Mouse (Mus musculus): Measurements from ENCODE around the gene Rbpms2.
"Not testable (repeated sequence)": the region's sequence is repeated elsewhere in the genome, so short reads cannot be mapped to it uniquely, and the experiment has no call there.

The Rbpms2 gene

DNA sequence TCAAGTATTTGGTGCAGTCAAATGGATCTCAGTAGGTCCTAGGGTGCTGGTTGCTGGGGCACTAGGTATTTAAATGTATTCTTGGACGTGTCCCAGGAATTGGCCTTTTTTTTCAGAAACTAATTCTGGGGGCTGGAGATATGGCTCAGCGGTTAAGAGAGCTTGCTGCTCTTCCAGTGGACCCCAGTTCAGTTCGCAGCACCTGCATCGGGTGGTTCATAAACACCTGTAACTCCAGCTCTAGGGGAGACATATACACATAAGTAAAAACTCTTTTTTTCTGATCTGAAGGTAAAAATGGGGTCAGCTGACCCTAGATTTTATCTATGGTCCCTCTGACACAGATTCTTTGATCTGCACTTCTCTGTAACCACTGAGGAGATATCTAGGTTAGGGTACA lies 8.3 kb upstream of the Rbpms2 start:
- DNase-seq (ENCODE audit: low spot score): no peak

- DNase-seq (ENCODE audit: low spot score): no peak
Observed at GRCm38 (mm10) chr9:65621666-65622065, 7.8 kb upstream of the Rbpms2 start.

- DNase-seq (ENCODE audit: low spot score): no peak
Observed at GRCm38 (mm10) chr9:65622826-65623225, 6.6 kb upstream of the Rbpms2 start.

DNA sequence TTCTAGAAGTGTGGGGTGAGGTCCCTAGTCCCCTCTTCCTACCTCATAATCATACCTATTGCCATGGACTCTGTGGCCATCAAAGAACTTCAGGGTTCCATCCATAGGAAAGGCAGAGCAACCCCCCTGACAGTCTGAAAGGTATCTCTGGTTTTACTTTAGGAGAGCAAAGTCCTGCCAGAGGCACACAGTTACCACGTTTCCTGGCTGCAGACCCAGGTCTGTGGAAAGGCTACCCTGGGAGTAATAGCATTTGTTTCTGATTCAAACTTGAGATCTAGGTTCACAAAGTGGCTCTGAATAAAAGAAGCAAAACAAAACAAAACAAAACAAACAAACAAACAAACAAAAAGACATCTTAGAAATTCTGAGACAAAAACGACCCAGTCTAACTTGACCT lies 5.2 kb upstream of the Rbpms2 start:
- no peak for DNase-seq (ENCODE audit: low spot score)

GRCm38 (mm10) chr9:65629767-65630630 lies 551 bp downstream of the Rbpms2 start:
- DNase-seq (ENCODE audit: low spot score): no peak

GRCm38 (mm10) chr9:65630631-65631353 lies 1.3 kb downstream of the Rbpms2 start:
- no peak for DNase-seq (ENCODE audit: low spot score)

DNA sequence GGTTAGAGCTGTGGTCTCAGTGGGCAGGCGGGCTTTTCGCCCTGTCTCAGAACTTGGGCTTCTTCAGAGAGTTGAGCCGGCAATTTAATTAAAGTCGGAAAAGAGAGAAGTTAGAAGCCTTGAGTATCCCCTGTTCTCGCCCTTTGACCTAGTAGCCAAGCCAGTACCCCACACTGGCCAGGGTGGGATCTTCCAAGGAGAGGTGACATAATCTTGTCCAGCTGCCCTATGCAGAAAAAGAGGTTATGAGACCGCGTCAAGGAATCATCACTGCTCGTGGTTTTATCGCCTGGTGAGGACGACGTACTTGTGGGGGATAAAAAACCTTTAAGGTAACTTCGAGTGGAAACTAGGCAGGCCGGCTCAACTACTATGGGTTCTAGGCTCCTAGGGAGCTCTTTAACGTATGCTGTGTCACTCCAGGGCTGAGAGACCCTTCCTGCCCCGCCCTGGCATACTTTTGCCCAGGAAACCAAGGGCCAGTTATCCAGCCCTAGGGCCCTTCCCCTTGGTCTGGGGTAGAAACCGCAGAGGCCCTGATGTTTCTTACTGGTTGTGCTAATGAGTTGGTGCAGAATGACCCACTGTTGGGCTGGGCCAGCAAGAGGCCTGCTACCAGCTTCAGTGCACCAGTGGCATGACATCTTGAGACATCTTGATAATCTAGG lies 2.0 kb downstream of the Rbpms2 start:
- DNase-seq (ENCODE audit: low spot score): no peak

DNA sequence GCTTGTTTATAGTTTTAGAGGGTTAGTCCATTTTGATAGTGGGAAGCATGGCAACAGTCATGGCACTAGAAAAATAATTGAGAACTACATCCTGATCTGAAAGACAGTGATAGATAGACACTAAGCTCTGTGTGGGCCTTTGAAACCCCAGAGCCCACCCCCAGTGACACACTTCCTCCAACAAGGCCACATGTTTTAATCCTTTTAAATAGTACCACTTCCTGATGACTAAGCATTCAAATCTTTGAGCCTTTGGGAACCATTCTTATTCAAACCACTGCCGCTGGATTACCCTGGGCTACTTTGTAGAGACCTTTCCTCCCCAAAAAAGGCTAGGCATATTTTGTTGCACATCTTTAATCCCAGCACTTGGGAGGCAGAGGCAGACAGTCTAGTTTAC lies 6.3 kb downstream of the Rbpms2 start:
- no peak for DNase-seq (ENCODE audit: low spot score)

- no peak for DNase-seq (ENCODE audit: low spot score)
Observed at GRCm38 (mm10) chr9:65636926-65637325, 7.5 kb downstream of the Rbpms2 start.

DNA sequence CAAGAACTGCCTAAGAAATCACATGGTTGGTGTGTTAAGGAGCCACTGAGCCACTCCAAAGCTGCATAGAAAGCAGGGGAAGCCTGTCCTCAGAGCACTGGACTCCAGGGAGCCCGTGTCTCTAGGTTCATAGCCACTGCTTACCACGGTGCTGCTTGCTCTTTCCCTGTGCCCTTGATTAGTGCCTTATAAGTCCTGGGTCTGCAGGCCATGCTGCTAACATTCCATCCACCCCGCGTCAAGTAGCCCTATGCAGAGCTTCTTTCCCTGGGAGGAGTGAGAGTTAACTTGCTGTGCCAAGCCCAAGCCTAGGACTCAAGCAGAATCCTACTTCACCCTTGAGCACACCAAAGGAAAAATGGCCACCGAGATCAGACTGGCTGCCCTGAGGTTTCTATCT lies 9.6 kb downstream of the Rbpms2 start:
- no peak for DNase-seq (ENCODE audit: low spot score)

GRCm38 (mm10) chr9:65640838-65641410 lies 11.5 kb downstream of the Rbpms2 start:
- no peak for DNase-seq (ENCODE audit: low spot score)

- no peak for DNase-seq (ENCODE audit: low spot score)
Observed at GRCm38 (mm10) chr9:65641446-65642052, 12.1 kb downstream of the Rbpms2 start.

- no peak for DNase-seq (ENCODE audit: low spot score)
Observed at GRCm38 (mm10) chr9:65642546-65642945, 13.1 kb downstream of the Rbpms2 start.

DNA sequence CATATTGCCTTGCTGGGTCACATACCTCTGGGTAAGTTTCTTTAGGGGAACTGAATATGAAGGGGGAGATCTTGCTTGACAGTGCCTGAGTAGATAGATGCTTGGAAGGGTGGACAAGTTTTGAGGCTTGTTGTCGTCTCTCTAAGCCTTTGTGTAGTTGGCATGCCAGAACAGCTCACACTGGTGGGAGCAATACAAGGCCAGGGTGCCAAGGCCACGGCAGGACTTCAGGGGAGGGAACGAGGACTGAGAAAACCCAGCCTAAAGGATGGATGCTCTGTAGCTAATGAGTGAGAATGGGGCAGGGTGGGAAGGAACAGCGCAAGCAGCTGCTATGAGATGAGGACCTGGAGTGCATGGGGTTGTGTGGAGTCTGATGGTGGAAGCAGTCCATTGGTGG lies 15.5 kb downstream of the Rbpms2 start:
- DNase-seq (ENCODE audit: low spot score): no peak

GRCm38 (mm10) chr9:65645984-65646383 lies 16.5 kb downstream of the Rbpms2 start:
- DNase-seq (ENCODE audit: low spot score): no peak

DNA sequence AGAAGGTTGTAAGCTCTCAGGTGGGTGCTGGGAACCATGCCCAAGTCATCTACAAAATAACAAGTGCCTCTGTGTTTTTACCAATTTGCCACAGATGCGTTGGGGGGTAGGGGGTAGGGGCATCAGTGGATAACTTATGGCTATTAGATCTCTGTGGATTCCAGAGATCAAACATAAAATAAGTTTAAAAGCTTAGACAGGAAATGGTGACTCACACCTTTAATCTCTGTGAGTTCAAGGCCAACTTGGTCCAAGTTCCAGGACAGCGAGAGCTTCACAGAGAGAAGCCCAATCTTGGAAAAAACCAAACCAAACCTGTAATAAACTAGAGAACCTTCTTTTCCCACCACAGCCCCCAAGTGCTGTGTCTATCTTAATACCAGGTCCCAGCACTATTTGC lies 17.3 kb downstream of the Rbpms2 start:
- DNase-seq (ENCODE audit: low spot score): no peak

GRCm38 (mm10) chr9:65648730-65649129 lies 19.3 kb downstream of the Rbpms2 start:
- DNase-seq (ENCODE audit: low spot score): no peak

DNA sequence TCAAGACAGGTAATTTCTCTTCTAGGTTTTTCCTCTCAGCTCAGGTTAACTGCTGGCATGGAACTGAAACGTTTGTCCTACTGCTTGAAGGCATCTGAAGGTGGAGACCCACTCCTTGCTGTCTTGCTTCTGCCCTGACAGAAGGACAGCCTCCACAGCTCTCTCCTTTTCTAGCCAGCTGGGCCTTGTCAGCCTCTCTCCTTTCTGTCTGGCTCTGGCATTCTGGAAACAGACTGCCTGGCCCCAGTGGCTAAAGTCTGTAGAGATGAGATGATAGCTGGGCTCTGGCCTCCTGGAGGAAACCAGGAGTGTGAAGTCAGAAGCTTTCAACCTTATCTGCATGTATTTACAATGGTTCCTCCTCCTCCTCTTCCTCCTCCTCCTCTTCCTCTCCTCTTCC lies 20.5 kb downstream of the Rbpms2 start:
- DNase-seq (ENCODE audit: low spot score): no peak

- DNase-seq (ENCODE audit: low spot score): not testable (repeated sequence)
Observed at GRCm38 (mm10) chr9:65651957-65652356, 22.5 kb downstream of the Rbpms2 start.

DNA sequence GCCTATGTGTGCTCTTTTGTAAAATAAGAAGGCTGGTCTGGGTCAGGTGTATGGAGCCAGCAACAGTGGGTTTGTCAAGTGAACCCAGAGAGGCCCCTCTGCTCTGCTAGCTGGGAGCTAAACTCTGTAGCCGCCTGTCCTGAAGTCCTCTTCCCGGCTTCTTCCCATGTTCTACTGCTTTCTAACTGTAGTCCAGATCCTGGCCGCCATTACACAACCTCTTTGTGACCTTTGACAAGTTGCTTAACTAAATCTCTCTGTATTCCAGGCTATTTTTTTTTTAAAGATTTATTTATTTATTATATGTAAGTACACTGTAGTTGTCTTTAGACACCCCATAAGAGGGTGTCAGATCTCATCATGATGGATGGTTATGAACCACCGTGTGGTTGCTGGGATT lies 24.3 kb downstream of the Rbpms2 start:
- DNase-seq (ENCODE audit: low spot score): no peak

- no peak for DNase-seq (ENCODE audit: low spot score)
Observed at GRCm38 (mm10) chr9:65654700-65655237, 25.3 kb downstream of the Rbpms2 start.

DNA sequence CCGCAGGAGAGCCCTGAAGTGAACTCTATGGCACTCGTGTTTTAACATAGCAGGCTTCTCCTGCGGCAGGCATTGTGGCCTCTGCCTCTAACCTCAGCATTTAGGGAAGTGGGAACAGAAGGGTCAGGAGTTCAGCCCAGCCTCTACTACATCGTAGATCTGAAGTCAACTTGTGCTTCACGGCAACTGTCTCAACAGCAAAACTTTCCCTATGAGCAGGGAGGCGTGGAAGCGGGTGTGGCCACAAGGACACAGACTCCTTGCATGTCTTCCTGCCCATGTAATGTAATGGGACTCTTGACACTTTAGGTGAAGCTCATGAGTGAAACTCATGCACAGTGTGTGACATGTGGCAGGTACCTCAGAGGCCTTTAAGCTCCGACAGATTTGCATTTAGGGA lies 26.1 kb downstream of the Rbpms2 start:
- DNase-seq (ENCODE audit: low spot score): no peak
